Mouse (Mus musculus) kidney, postnatal 0 days (tissue): ENCODE measurements at regions not wholly inside any gene's neighbourhood (a gene's known extent, or its start where the extent isn't known, plus 50 kb on each side); places are given as distances from the start of the nearest gene placed in this dataset.
A peak's percentile ranks its signal among the peaks of the same experiment; 100 is the strongest.

Experiments
- ATAC-seq: fragments of 200-750 bp; cut with Nextera tagmentation; replicated peaks from 2 replicates; pipeline ENCODE4 v1.8.0; 2017; ENCODE audit warnings: low read depth, moderate number of reproducible peaks, moderate TSS enrichment, moderate library complexity; ENCODE audit not compliant: low FRiP score
- DNase-seq: peaks from one replicate; pipeline ENCODE4 v3.0.0-alpha.2; 2016; ENCODE audit warnings: low spot score
- H3K27ac ChIP-seq: fragments of 300-500 bp; sonication (generic); 2 replicates; pipeline ENCODE4 v1.5.1; 2014; ENCODE audit warnings: mild to moderate bottlenecking
- H3K27me3 ChIP-seq: fragments of 300-500 bp; sonication (generic); 2 replicates; pipeline ENCODE4 v1.6.1; 2014; ENCODE audit warnings: low read length, mixed read lengths; ENCODE audit not compliant: insufficient read depth
- H3K36me3 ChIP-seq: fragments of 300-500 bp; sonication (generic); 2 replicates; pipeline ENCODE4 v1.6.1; 2014; ENCODE audit warnings: low read length, mixed read lengths; ENCODE audit not compliant: insufficient read depth
- H3K4me1 ChIP-seq: fragments of 300-500 bp; sonication (generic); replicated peaks from 2 replicates; pipeline ENCODE4 v1.6.1; 2014; ENCODE audit warnings: antibody characterized with exemption, low read length, mixed read lengths; ENCODE audit not compliant: insufficient read depth
- H3K4me2 ChIP-seq: fragments of 300-500 bp; sonication (generic); 2 replicates; pipeline ENCODE4 v1.6.1; 2014; ENCODE audit warnings: mild to moderate bottlenecking, low read length, moderate library complexity, mixed read lengths
- H3K4me3 ChIP-seq: fragments of 300-500 bp; sonication (generic); replicated peaks from 2 replicates; pipeline ENCODE4 v1.5.1; 2014; ENCODE audit warnings: low read depth, low read length
- H3K9ac ChIP-seq: fragments of 300-500 bp; sonication (generic); 2 replicates; pipeline ENCODE4 v1.6.1; 2014; ENCODE audit warnings: low read depth, low read length
- H3K9me3 ChIP-seq: fragments of 300-500 bp; sonication (generic); replicated peaks from 2 replicates; pipeline ENCODE4 v1.6.1; 2016; ENCODE audit warnings: low read length, inconsistent platforms, mixed read lengths
- CTCF ChIP-seq: IDR thresholded peaks from 2 replicates; pipeline ENCODE4 v1.5.1; 2016; ENCODE audit warnings: antibody characterized with exemption, low read depth, mild to moderate bottlenecking, moderate library complexity
- WGBS: fragments of 180-500 bp; shearing (Covaris S2); extraction: QIAGEN DNeasy Blood & Tissue Kit; methylation state at CpG from one replicate; pipeline ENCODE4 v1.1.7; 2014; 5-methylcytosine and 5-hydroxymethylcytosine counted together

- no peak for TF ChIP-seq CTCF
- Histone ChIP-seq H3K9me3 (no peaks in the 10 kb centered on the region), H3K9ac (no peak overlapping the region), H3K27ac (no peak overlapping the region), H3K4me2 (no peak overlapping the region), H3K36me3 (no peaks in the 10 kb centered on the region), H3K27me3 (no peaks in the 10 kb centered on the region), H3K4me3 (no peak overlapping the region), H3K4me1 (no peaks in the 10 kb centered on the region)
- no peak for ATAC-seq
- no peak for DNase-seq
- 89% methylated on average over 6 of the region's 6 CpGs for WGBS
Measured at GRCm38 (mm10) chr16:78637452-78637851, 60.9 kb upstream of the D16Ertd472e start.

GRCm38 (mm10) chr16:78637015-78637414, 60.5 kb upstream of the D16Ertd472e start:
- no peak overlapping the region for H3K27ac ChIP-seq
- no peaks in the 10 kb centered on the region for H3K4me1 ChIP-seq
- H3K9ac ChIP-seq: no peak overlapping the region
- WGBS: 45% methylated on average over 5 of the region's 5 CpGs
- no peaks in the 10 kb centered on the region for H3K9me3 ChIP-seq
- no peak overlapping the region for H3K4me2 ChIP-seq
- TF ChIP-seq CTCF: peak; percentile 77
- H3K4me3 ChIP-seq: no peak overlapping the region
- no peak for ATAC-seq
- H3K27me3 ChIP-seq: no peaks in the 10 kb centered on the region
- peak; percentile 71 for DNase-seq
- no peaks in the 10 kb centered on the region for H3K36me3 ChIP-seq

GRCm38 (mm10) chr16:78635774-78636173, 59.3 kb upstream of the D16Ertd472e start:
- WGBS: 82% methylated on average over 5 of the region's 5 CpGs
- DNase-seq: no peak

GRCm38 (mm10) chr16:78635257-78635656, 58.7 kb upstream of the D16Ertd472e start:
- Histone ChIP-seq H3K36me3 (no peaks in the 10 kb centered on the region), H3K4me1 (no peaks in the 10 kb centered on the region), H3K9ac (no peak overlapping the region), H3K27ac (no peak overlapping the region), H3K27me3 (no peaks in the 10 kb centered on the region), H3K4me3 (no peak overlapping the region), H3K4me2 (no peak overlapping the region), H3K9me3 (no peaks in the 10 kb centered on the region)
- 15% methylated on average over 8 of the region's 8 CpGs for WGBS
- DNase-seq: peak; percentile 87
- 0 out of 2 replicates have a peak, but pooled peaks have one; percentile 71 for ATAC-seq
- peak; percentile 89 for TF ChIP-seq CTCF

More at GRCm38 (mm10) chr16:78635774-78636173, 59.3 kb upstream of the D16Ertd472e start:
- Histone ChIP-seq H3K9me3 (no peaks in the 10 kb centered on the region), H3K4me1 (no peaks in the 10 kb centered on the region), H3K27ac (no peak overlapping the region), H3K36me3 (no peaks in the 10 kb centered on the region), H3K27me3 (no peaks in the 10 kb centered on the region), H3K9ac (no peak overlapping the region), H3K4me2 (no peak overlapping the region), H3K4me3 (no peak overlapping the region)
- ATAC-seq: no peak
- TF ChIP-seq CTCF: no peak

GRCm38 (mm10) chr16:78631797-78632196, 55.3 kb upstream of the D16Ertd472e start:
- H3K9ac ChIP-seq: no peak overlapping the region
- no peak for TF ChIP-seq CTCF
- H3K4me2 ChIP-seq: no peak overlapping the region
- H3K27me3 ChIP-seq: no peaks in the 10 kb centered on the region
- no peak overlapping the region for H3K4me3 ChIP-seq
- H3K36me3 ChIP-seq: no peaks in the 10 kb centered on the region
- WGBS: 60% methylated on average over 5 of the region's 5 CpGs
- DNase-seq (peak; percentile 26), ATAC-seq (no peak)
- no peaks in the 10 kb centered on the region for H3K4me1 ChIP-seq
- no peak overlapping the region for H3K27ac ChIP-seq
- no peaks in the 10 kb centered on the region for H3K9me3 ChIP-seq

- Histone ChIP-seq H3K4me3 (no peak overlapping the region), H3K36me3 (no peaks in the 10 kb centered on the region), H3K9ac (no peak overlapping the region), H3K9me3 (no peaks in the 10 kb centered on the region), H3K27me3 (no peaks in the 10 kb centered on the region), H3K4me2 (no peak overlapping the region), H3K27ac (no peak overlapping the region), H3K4me1 (no peaks in the 10 kb centered on the region)
- peak; percentile 57 for TF ChIP-seq CTCF
- DNase-seq (peak; percentile 57), ATAC-seq (no peak)
- WGBS: 65% methylated on average over 2 of the region's 2 CpGs
Measured at GRCm38 (mm10) chr16:78626803-78627202, 50.3 kb upstream of the D16Ertd472e start.
